Mouse (Mus musculus) hindbrain, embryonic 12.5 days (tissue): Measurements from ENCODE around the gene Acaca. TPM values are rescaled to one million over a fixed set of nuclear protein-coding genes. Genes with fewer than 3 reads are reported as not detected.
"Not testable (repeated sequence)": the region's sequence is repeated elsewhere in the genome, so short reads cannot be mapped to it uniquely, and the experiment has no call there.

Experiments used
- ATAC-seq: fragments of 200-750 bp; cut with Nextera tagmentation; 2 replicates; pipeline ENCODE4 v1.8.0; 2017; ENCODE audit warnings: moderate TSS enrichment; ENCODE audit not compliant: low FRiP score
- H3K27ac ChIP-seq: fragments of 300-500 bp; sonication (generic); 2 replicates; pipeline ENCODE4 v1.5.1; 2016; ENCODE audit warnings: mild to moderate bottlenecking
- H3K27me3 ChIP-seq: fragments of 300-500 bp; sonication (generic); 2 replicates; pipeline ENCODE4 v1.6.1; 2016; ENCODE audit warnings: mild to moderate bottlenecking
- H3K36me3 ChIP-seq: fragments of 300-500 bp; sonication (generic); 2 replicates; pipeline ENCODE4 v1.6.1; 2016; ENCODE audit warnings: mild to moderate bottlenecking
- H3K4me1 ChIP-seq: fragments of 300-500 bp; sonication (generic); 2 replicates; pipeline ENCODE4 v1.6.1; 2016
- H3K4me2 ChIP-seq: fragments of 300-500 bp; sonication (generic); replicated peaks from 2 replicates; pipeline ENCODE4 v1.6.1; 2016; ENCODE audit warnings: mild to moderate bottlenecking
- H3K4me3 ChIP-seq: fragments of 300-500 bp; sonication (generic); 2 replicates; pipeline ENCODE4 v1.5.1; 2016; ENCODE audit warnings: mild to moderate bottlenecking
- H3K9ac ChIP-seq: fragments of 300-500 bp; sonication (generic); 2 replicates; pipeline ENCODE4 v1.6.1; 2016; ENCODE audit warnings: mild to moderate bottlenecking, moderate library complexity
- H3K9me3 ChIP-seq: fragments of 300-500 bp; sonication (generic); replicated peaks from 2 replicates; pipeline ENCODE4 v1.6.1; 2016; ENCODE audit warnings: mild to moderate bottlenecking
- WGBS: fragments of 180-500 bp; shearing (Covaris S2); methylation state at CpG from one replicate; pipeline ENCODE4 v1.1.7; 2016; 5-methylcytosine and 5-hydroxymethylcytosine counted together
- polyA plus RNA-seq: library from polyadenylated mRNA; unstranded; fragments of >200 nt; fragmentation: Nextera tagmentation; extraction: Ambion mirVana; gene quantifications from 2 replicates; pipeline ENCODE4 v1.2.1, GENCODE M21; 2016

Acaca gene
- polyA plus RNA-seq, 1 experiment from 2014 or later: 31.6 TPM

GRCm38 (mm10) chr11:84389332-84389731 lies 259.9 kb downstream of the Acaca start:
- 84% methylated on average over 6 of the region's 6 CpGs for WGBS
- Histone ChIP-seq H3K4me2 (no peak overlapping the region), H3K9me3 (no peaks in the 10 kb centered on the region), H3K9ac (no peak overlapping the region), H3K27me3 (no peaks in the 10 kb centered on the region), H3K27ac (no peak overlapping the region), H3K4me1 (peaks cover 9% of the 10 kb centered on the region; the same call in 1 of the 2 replicates), H3K4me3 (no peak overlapping the region), H3K36me3 (peaks cover 31% of the 10 kb centered on the region)
- no peak for ATAC-seq

- Histone ChIP-seq H3K9me3 (no peaks in the 10 kb centered on the region), H3K4me2 (no peak overlapping the region), H3K4me3 (no peak overlapping the region), H3K4me1 (peaks cover 12% of the 10 kb centered on the region), H3K9ac (no peak overlapping the region), H3K27me3 (no peaks in the 10 kb centered on the region), H3K27ac (no peak overlapping the region), H3K36me3 (peaks cover 35% of the 10 kb centered on the region)
- WGBS: 91% methylated on average over 8 of the region's 8 CpGs
- ATAC-seq: no peak
Measured at GRCm38 (mm10) chr11:84391126-84391525, 261.7 kb downstream of the Acaca start.

GRCm38 (mm10) chr11:84392066-84392465 lies 262.6 kb downstream of the Acaca start:
- H3K27me3 ChIP-seq, H3K4me2 ChIP-seq, ATAC-seq, H3K4me3 ChIP-seq, H3K9ac ChIP-seq, H3K9me3 ChIP-seq, H3K27ac ChIP-seq: not testable (repeated sequence)
- peaks cover 35% of the 10 kb centered on the region for H3K36me3 ChIP-seq
- WGBS: 83% methylated on average over 7 of the region's 7 CpGs
- H3K4me1 ChIP-seq: peaks cover 19% of the 10 kb centered on the region

DNA sequence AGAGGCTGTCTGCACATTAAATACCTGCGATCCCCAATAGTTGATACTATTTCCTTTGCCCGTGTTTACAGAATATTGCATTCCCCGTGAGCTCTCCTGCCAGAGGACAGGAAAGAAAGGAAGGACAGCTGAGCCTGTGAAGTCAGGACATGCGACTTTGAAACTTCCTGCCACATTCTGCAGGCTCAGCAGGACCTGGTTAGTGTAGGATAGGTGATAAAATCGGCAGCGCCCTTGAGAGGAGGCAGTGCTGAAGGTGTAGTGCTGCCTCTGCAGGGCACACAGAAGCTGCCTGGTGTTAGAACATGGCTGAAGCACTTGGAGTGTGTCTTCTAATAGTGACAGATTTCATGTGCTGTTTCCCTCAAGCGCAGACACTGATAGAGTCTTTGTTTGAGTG lies 264.1 kb downstream of the Acaca start:
- no peak for ATAC-seq
- H3K9ac ChIP-seq: no peak overlapping the region
- peaks cover 46% of the 10 kb centered on the region for H3K36me3 ChIP-seq
- 0 out of 2 replicates have a peak overlapping the region, but pooled peaks have one; percentile 23 for H3K27ac ChIP-seq
- H3K9me3 ChIP-seq: no peaks in the 10 kb centered on the region
- no peaks in the 10 kb centered on the region for H3K27me3 ChIP-seq
- peaks cover 15% of the 10 kb centered on the region for H3K4me1 ChIP-seq
- H3K4me3 ChIP-seq: no peak overlapping the region
- WGBS: 86% methylated on average over 7 of the region's 7 CpGs
- H3K4me2 ChIP-seq: no peak overlapping the region

DNA sequence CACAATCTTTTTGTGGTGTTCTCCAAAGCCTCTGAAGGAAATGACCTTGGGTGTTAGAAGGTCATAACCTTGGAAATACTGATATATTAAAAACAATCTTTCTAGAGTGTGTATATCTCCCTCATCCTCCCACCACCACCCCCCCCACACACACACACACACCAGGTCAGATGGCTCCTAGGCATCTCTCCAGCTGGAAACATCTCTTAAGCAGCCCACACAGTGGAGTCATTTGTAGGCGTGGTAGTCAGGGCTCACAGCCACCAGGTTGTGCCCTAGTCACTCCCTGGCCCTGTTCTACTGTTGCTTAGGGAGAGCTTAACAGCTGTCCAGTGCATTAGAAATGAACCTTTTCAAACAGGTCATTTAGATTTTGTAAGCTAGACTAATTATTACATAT lies 265.5 kb downstream of the Acaca start:
- Histone ChIP-seq H3K27ac (no peak overlapping the region), H3K4me1 (peaks cover 12% of the 10 kb centered on the region)
- no peak for ATAC-seq

DNA sequence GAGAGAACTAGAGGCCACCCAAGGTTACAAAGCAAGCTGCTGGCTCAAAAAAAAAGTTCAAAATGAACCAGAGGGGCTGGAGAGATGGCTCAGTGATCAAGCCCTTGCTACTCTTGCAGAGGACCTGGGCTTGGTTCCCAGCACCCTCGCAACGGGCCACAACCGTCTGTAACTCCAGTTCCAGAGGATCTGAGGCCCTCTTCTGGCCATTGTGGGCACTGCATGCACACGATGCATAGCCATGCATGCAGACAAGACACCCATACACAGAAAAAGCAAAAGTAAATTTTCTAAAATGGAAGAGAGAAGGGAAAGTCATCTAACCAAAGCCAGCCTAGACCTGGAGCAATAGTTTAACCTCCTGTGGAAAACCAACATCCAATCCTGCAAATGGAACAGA lies 277.3 kb downstream of the Acaca start:
- no peak overlapping the region for H3K4me3 ChIP-seq
- no peak overlapping the region for H3K9ac ChIP-seq
- no peaks in the 10 kb centered on the region for H3K36me3 ChIP-seq
- H3K4me1 ChIP-seq: peaks cover 19% of the 10 kb centered on the region
- no peaks in the 10 kb centered on the region; the same call in 1 of the 2 replicates for H3K9me3 ChIP-seq
- H3K27ac ChIP-seq: no peak overlapping the region
- no peak for ATAC-seq
- no peaks in the 10 kb centered on the region for H3K27me3 ChIP-seq
- no peak overlapping the region for H3K4me2 ChIP-seq
- 91% methylated on average over 4 of the region's 4 CpGs for WGBS

More for the DNA sequence above, 265.5 kb downstream of the Acaca start:
- H3K9me3 ChIP-seq: no peaks in the 10 kb centered on the region
- no peak overlapping the region for H3K9ac ChIP-seq
- no peak overlapping the region for H3K4me2 ChIP-seq
- no peak overlapping the region for H3K4me3 ChIP-seq
- WGBS: 71% methylated on average over 1 of the region's 1 CpGs
- H3K36me3 ChIP-seq: peaks cover 49% of the 10 kb centered on the region
- H3K27me3 ChIP-seq: no peaks in the 10 kb centered on the region

DNA sequence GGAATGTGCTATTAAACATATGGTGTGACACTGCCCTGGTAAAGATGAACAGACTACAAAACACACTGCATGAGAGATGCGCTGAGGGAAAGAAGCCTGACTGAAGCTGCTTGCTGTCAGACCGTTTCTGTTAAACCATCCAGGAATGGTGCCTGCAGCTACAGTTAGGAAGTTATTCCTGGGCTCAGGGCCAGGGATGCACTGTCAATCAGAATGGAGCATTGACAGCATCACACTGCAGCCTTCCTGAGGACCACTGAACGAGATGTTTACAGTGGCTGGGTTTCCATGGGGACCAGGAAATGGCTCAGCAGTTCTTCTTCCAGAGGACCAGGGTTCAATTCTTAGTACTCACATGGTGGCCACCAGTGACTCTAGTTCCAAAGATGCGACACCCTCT lies 280.9 kb downstream of the Acaca start:
- H3K4me1 ChIP-seq: peaks cover 27% of the 10 kb centered on the region
- no peaks in the 10 kb centered on the region; the same call in 1 of the 2 replicates for H3K9me3 ChIP-seq
- H3K9ac ChIP-seq: no peak overlapping the region
- H3K27me3 ChIP-seq: no peaks in the 10 kb centered on the region
- no peak overlapping the region for H3K4me3 ChIP-seq
- no peaks in the 10 kb centered on the region for H3K36me3 ChIP-seq
- no peak overlapping the region for H3K4me2 ChIP-seq
- 72% methylated on average over 4 of the region's 4 CpGs for WGBS
- no peak overlapping the region for H3K27ac ChIP-seq
- ATAC-seq: no peak

- WGBS: 71% methylated on average over 7 of the region's 7 CpGs
- H3K27ac ChIP-seq: peak overlapping the region; percentile 66
Measured at GRCm38 (mm10) chr11:84410879-84411641, 281.6 kb downstream of the Acaca start.

DNA sequence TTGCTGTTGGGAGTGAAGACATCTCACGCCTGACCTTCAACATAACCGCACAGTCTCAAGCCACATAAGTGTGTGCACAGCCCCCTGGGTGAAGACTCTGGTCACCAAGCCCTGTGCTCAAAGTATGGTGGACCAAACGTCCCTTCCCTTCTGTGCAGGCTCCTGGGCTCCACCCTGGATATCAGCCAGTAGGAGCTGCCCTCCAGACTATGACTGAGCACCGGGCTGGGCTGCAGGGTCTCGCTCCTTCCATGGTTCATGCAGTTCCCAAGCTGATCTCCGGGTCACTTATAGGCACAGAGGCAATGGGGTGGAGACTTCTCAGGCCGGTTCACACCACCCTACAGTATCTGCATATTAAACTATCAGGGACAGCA lies 282.2 kb downstream of the Acaca start:
- WGBS: 61% methylated on average over 7 of the region's 7 CpGs
- ATAC-seq: 0 out of 2 replicates have a peak, but pooled peaks have one; percentile 11
- peak overlapping the region; percentile 66 for H3K27ac ChIP-seq

More at GRCm38 (mm10) chr11:84410879-84411641, 281.6 kb downstream of the Acaca start:
- H3K36me3 ChIP-seq: no peaks in the 10 kb centered on the region
- H3K9me3 ChIP-seq: no peaks in the 10 kb centered on the region; the same call in 1 of the 2 replicates
- 0 out of 2 replicates have a peak, but pooled peaks have one; percentile 6 for ATAC-seq
- H3K27me3 ChIP-seq: no peaks in the 10 kb centered on the region
- no peak overlapping the region for H3K9ac ChIP-seq
- no peak overlapping the region for H3K4me3 ChIP-seq
- H3K4me2 ChIP-seq: no peak overlapping the region
- H3K4me1 ChIP-seq: peaks cover 27% of the 10 kb centered on the region

DNA sequence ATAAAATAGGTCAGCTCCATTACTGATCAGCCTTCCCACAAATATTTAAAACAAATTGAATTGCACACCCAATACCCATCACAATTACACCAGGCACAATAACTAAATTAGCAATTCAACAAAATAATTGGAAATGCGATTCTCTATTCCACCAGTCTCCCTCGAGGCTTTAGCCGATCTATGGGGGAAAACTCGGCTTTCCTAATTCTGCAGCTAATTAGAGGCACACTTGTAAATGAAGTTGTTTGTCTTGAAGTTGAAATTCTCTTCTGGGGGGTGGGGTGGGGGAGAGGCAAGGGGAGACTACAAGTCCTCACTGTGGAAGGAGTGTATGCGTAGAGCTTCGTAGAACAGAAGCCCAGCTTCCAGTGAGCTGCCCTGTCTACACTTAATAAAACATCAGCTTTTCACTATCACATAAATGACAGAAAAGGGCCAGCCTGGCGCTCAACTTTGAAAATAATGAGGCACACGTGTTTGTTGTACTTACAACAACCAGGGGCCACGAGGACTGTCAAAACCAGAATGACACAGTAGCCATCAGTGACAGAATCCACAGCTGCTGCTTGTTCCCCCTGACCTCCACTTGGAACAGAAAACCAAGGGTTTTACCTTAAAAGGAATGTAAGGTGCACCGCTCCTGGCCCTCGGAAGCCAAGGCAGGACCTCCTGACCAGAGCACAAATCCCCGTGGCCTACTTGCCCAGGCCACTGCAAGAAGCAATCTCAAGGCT lies 282.9 kb downstream of the Acaca start:
- H3K27ac ChIP-seq: 0 out of 2 replicates have a peak overlapping the region, but pooled peaks have one; percentile 44
- H3K9ac ChIP-seq: no peak overlapping the region
- 57% methylated on average over 12 of the region's 12 CpGs for WGBS

More for the DNA sequence above, 282.2 kb downstream of the Acaca start:
- Histone ChIP-seq H3K27me3 (no peaks in the 10 kb centered on the region), H3K9me3 (no peaks in the 10 kb centered on the region; the same call in 1 of the 2 replicates), H3K9ac (no peak overlapping the region), H3K4me3 (no peak overlapping the region), H3K4me1 (peaks cover 27% of the 10 kb centered on the region), H3K4me2 (no peak overlapping the region), H3K36me3 (no peaks in the 10 kb centered on the region)

DNA sequence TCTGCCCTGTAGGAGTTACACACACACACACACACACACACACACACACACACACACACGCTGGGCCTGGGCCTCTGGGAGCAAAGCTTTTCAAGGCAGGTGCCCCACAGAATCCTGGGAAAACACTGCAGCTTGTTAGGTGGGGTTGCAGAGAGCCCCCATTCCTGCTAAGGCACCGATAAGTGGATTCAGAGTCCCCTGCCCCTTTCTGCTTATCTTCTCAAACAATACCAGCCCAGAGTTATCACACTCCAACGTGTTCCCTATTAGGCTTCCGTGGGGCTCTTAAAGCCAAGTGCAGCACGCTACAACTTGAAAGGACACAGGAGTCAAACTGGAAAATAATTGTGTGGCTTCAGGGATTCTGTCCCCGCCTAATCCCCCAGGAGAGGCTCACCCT lies 283.6 kb downstream of the Acaca start:
- Histone ChIP-seq H3K36me3 (no peaks in the 10 kb centered on the region), H3K27ac (no peak overlapping the region), H3K9me3 (no peaks in the 10 kb centered on the region), H3K4me3 (no peak overlapping the region), H3K4me1 (peaks cover 27% of the 10 kb centered on the region), H3K27me3 (no peaks in the 10 kb centered on the region), H3K4me2 (no peak overlapping the region), H3K9ac (no peak overlapping the region)
- no peak for ATAC-seq
- WGBS: 65% methylated on average over 6 of the region's 6 CpGs

More for the DNA sequence above, 282.9 kb downstream of the Acaca start:
- no peaks in the 10 kb centered on the region for H3K27me3 ChIP-seq
- ATAC-seq: no peak
- H3K9me3 ChIP-seq: no peaks in the 10 kb centered on the region
- no peak overlapping the region for H3K4me3 ChIP-seq
- no peak overlapping the region for H3K4me2 ChIP-seq
- H3K36me3 ChIP-seq: no peaks in the 10 kb centered on the region
- peaks cover 27% of the 10 kb centered on the region for H3K4me1 ChIP-seq

DNA sequence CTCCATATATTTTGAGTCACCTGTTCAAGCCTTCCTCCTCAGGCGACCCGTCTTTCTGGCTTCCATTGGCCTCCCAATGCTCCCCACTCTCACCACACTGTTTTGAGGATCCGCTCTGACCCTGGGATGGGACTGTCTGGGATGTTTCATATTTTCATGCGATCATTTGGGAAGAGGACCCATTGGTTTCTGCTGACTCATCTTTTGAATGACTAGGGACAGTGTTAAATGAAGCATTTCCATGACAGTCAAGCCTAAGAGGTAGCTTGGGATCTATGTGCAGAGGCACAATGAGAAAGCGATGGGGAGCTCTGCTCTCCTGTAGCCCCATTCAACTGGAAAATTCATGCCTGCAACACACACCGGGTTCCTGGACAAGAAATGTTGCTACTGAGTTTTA lies 291.3 kb downstream of the Acaca start:
- no peaks in the 10 kb centered on the region for H3K36me3 ChIP-seq
- H3K9ac ChIP-seq: no peak overlapping the region
- H3K4me3 ChIP-seq: no peak overlapping the region
- H3K9me3 ChIP-seq: no peaks in the 10 kb centered on the region
- no peak for ATAC-seq
- H3K27ac ChIP-seq: no peak overlapping the region
- 95% methylated on average over 6 of the region's 6 CpGs for WGBS
- peaks cover 14% of the 10 kb centered on the region for H3K4me1 ChIP-seq
- no peak overlapping the region for H3K4me2 ChIP-seq
- H3K27me3 ChIP-seq: no peaks in the 10 kb centered on the region
